Mouse (Mus musculus): ENCODE measurements around the gene Rsl1d1.

Rsl1d1 gene

GRCm38 (mm10) chr16:11202571-11203554, at the start of gene Rsl1d1:
TSS of gene Rsl1d1 (minus strand) at chr16:11203331.
- peak; percentile 96 for DNase-seq (ENCODE audit: low spot score)

DNA sequence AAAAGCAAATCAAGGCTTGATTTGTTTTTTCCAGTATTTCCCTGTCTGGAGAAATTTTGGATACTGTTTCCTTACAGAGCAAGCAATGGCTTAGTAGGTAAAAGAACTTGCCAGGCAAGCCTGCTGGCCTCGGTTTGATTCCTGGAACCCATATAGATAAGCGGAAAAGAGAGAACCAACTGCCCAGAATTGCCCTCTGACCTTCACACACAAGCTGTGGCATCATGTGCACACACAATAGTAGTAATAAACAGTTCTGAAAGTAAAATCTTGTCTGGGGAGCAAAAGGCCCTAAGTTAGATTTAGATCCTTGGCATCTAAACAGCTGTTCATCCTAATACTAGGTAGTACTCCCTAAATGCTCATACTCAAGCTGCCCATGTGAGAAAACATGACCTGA, 44.7 kb upstream of the Rsl1d1 start:
- DNase-seq (ENCODE audit: low spot score), result no peak

GRCm38 (mm10) chr16:11245767-11246166, 42.6 kb upstream of the Rsl1d1 start:
- DNase-seq (ENCODE audit: low spot score), result no peak

- no peak for DNase-seq (ENCODE audit: low spot score)
Observed at GRCm38 (mm10) chr16:11242401-11242800, 39.3 kb upstream of the Rsl1d1 start.

GRCm38 (mm10) chr16:11217801-11218200, 14.7 kb upstream of the Rsl1d1 start:
- DNase-seq (ENCODE audit: low spot score), result no peak

- DNase-seq (ENCODE audit: low spot score), result no peak
Observed at GRCm38 (mm10) chr16:11203600-11204390, 664 bp upstream of the Rsl1d1 start.

- DNase-seq (ENCODE audit: low spot score), result no peak
Observed at GRCm38 (mm10) chr16:11201740-11202394, 1.3 kb downstream of the Rsl1d1 start.

- DNase-seq (ENCODE audit: low spot score), result no peak
Observed at GRCm38 (mm10) chr16:11200247-11200646, 2.9 kb downstream of the Rsl1d1 start.

DNA sequence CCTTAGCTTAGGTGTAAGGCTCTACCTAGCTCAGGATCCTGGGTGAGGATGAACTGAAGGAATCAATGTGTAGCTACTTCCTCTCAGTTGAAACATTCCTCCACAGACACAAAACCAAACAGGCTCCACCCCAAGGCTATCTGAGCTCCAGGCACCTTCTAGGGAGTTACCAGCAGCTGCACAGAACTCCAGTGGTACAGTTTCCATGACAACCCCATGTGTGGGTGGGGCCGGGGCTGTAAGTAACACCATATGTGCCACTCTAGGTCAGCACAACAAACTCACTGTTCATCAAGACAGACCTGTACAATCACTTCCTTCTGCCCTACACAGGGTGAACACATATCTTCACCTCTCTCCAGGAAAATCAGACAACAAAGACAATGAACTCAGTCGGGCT, 4.7 kb downstream of the Rsl1d1 start:
- DNase-seq (ENCODE audit: low spot score), result peak; percentile 14

DNA sequence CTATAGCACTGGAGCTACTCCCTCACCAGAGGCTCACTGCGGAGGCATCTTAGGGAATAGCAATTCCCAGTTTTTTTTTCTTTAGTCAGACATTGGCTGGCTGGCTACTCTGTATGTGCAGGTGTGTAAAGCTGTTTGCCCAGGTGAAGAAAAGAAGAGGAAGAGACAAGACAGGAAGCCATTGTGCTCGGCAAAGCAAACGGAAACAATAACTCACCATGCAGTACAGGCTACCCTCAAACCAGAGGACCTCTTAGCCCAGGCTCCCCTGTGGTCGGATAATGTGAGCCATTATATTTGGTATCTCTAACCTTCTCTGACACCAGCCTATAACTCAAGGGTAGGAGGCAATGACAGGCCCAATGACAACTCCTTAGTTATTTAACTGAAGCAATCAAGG, 6.1 kb downstream of the Rsl1d1 start:
- no peak for DNase-seq (ENCODE audit: low spot score)

- no peak for DNase-seq (ENCODE audit: low spot score)
Observed at GRCm38 (mm10) chr16:11193231-11193630, 9.9 kb downstream of the Rsl1d1 start.

GRCm38 (mm10) chr16:11190150-11190549, 13.0 kb downstream of the Rsl1d1 start:
- no peak for DNase-seq (ENCODE audit: low spot score)

- DNase-seq (ENCODE audit: low spot score), result no peak
Observed at GRCm38 (mm10) chr16:11177404-11177803, 25.7 kb downstream of the Rsl1d1 start.

GRCm38 (mm10) chr16:11176884-11177244, 26.3 kb downstream of the Rsl1d1 start:
- DNase-seq (ENCODE audit: low spot score), result no peak

- peak; percentile 92 for DNase-seq (ENCODE audit: low spot score)
Observed at GRCm38 (mm10) chr16:11176208-11176883, 26.8 kb downstream of the Rsl1d1 start, which contains the start of gene Zc3h7a. TSS of gene Zc3h7a (minus strand) at chr16:11176393.

GRCm38 (mm10) chr16:11175489-11176207, 27.5 kb downstream of the Rsl1d1 start:
- peak; percentile 82 for DNase-seq (ENCODE audit: low spot score)

DNA sequence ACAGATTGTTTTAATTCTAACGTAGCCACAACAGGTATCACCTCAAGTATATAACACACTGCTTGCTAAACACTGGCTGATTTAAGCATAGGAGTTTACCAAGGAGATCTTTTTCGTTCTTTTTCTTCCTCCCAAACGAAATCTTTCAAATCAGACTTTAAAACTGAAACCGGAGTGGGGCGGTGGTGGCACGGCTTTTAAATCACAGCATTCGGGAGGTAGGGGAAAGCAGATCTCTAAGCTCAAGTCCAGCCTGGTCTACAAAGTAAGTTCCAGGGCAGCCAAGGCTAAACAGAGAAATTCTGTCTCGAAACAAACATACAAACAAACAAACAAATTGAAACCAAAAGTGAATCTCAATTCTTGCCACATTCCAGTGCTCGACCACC, 28.0 kb downstream of the Rsl1d1 start:
- DNase-seq (ENCODE audit: low spot score), result no peak

GRCm38 (mm10) chr16:11174671-11175081, 28.5 kb downstream of the Rsl1d1 start:
- peak; percentile 51 for DNase-seq (ENCODE audit: low spot score)

- no peak for DNase-seq (ENCODE audit: low spot score)
Observed at GRCm38 (mm10) chr16:11171679-11172078, 31.5 kb downstream of the Rsl1d1 start.

- no peak for DNase-seq (ENCODE audit: low spot score)
Observed at GRCm38 (mm10) chr16:11166431-11166830, 36.7 kb downstream of the Rsl1d1 start.

- no peak for DNase-seq (ENCODE audit: low spot score)
Observed at GRCm38 (mm10) chr16:11164695-11165255, 38.4 kb downstream of the Rsl1d1 start.
